Mouse (Mus musculus): ENCODE measurements around the gene Pdia5. TPM values are rescaled to one million over a fixed set of nuclear protein-coding genes. Genes with fewer than 3 reads are reported as not detected.

The Pdia5 gene
- polyA plus RNA-seq, 1 experiment from 2014 or later = 6.2 TPM

DNA sequence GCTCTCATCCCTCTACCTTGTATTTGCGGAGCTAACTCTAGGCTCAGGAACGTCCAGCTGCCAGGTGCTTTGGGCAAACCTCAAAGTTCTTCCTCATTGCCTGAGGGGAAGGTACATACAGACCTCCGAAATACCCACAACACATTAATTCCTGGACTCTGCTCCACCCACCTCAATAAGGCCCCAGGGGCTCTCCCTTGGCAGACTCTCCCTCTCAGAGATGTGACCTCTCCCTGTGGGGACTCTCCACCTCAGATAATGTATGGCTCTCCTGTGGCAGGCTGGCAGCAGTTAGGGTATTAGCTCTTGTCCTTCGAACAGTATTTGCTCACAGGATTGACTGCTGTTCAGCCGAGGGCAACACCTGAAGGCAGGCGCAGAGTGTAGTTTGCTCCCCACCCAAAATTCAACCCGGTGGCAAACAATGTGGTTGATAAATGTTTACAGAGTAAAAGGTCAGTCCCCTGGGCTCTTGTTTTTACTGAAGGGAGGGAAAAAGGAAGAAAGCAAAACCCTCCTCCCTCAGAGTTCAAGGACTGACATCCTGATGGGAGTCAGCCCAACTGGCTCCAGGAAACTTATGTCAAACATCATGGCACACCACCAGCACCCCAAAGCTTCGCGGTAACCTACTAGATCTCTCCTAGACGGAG lies 1.5 kb downstream of the Pdia5 start:
- H3K9ac ChIP-seq (replicated peaks; ENCODE audit: low read length) = no peak overlapping the region
- WGBS = 59% methylated on average over 10 of the region's 10 CpGs

DNA sequence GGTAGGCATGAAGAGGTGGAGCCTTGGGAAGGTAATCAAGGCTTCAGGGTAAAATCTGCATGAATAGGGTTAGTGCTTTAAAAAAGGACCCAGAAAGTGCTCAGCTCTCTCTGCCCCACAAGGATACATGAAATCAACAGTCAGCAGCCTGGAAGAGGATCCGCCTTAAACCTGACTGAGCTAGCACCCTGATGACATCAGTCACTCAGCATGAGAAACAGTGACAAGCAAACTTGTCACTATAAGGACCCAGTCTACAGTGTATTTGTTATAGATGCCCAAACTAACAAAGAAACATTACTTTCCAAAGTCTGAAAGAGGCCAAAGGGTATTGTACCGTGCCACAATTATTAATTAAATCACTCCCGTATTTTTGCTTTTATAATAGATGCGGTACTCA lies 2.9 kb downstream of the Pdia5 start:
- Histone ChIP-seq H3K9ac (replicated peaks; ENCODE audit: low read length) (no peak overlapping the region), H3K9me3 (ENCODE audit: control insufficient read depth, low read length) (no peaks in the 10 kb centered on the region), H3K36me3 (ENCODE audit: control insufficient read depth, insufficient read depth, low read length) (no peaks in the 10 kb centered on the region), H3K4me2 (ENCODE audit: low read length) (no peak overlapping the region), H3K27ac (replicated peaks; ENCODE audit: low read depth, low read length) (no peak overlapping the region), H3K4me1 (ENCODE audit: control insufficient read depth, insufficient read depth, low read length) (peaks cover 4% of the 10 kb centered on the region; the same call in 1 of the 2 replicates), H3K27me3 (ENCODE audit: control insufficient read depth, insufficient read depth, low read length) (no peaks in the 10 kb centered on the region), H3K4me3 (replicated peaks; ENCODE audit: low read depth, low read length) (no peak overlapping the region)
- ATAC-seq (ENCODE audit: low FRiP score, low TSS enrichment) = no peak
- no peak for DNase-seq
- WGBS = 85% methylated on average over 4 of the region's 4 CpGs

More for the DNA sequence above, 1.5 kb downstream of the Pdia5 start:
- Histone ChIP-seq H3K36me3 (ENCODE audit: control insufficient read depth, insufficient read depth, low read length) (no peaks in the 10 kb centered on the region), H3K27me3 (ENCODE audit: control insufficient read depth, insufficient read depth, low read length) (no peaks in the 10 kb centered on the region), H3K9me3 (ENCODE audit: control insufficient read depth, low read length) (no peaks in the 10 kb centered on the region), H3K4me1 (ENCODE audit: control insufficient read depth, insufficient read depth, low read length) (peaks cover 2% of the 10 kb centered on the region; the same call in 1 of the 2 replicates), H3K4me2 (ENCODE audit: low read length) (peak overlapping the region; percentile 97; the same call in 1 of the 2 replicates), H3K4me3 (replicated peaks; ENCODE audit: low read depth, low read length) (0 out of 2 replicates have a peak overlapping the region, but pooled peaks have one; percentile 68), H3K27ac (replicated peaks; ENCODE audit: low read depth, low read length) (no peak overlapping the region)
- DNase-seq (no peak), ATAC-seq (ENCODE audit: low FRiP score, low TSS enrichment) (no peak)

DNA sequence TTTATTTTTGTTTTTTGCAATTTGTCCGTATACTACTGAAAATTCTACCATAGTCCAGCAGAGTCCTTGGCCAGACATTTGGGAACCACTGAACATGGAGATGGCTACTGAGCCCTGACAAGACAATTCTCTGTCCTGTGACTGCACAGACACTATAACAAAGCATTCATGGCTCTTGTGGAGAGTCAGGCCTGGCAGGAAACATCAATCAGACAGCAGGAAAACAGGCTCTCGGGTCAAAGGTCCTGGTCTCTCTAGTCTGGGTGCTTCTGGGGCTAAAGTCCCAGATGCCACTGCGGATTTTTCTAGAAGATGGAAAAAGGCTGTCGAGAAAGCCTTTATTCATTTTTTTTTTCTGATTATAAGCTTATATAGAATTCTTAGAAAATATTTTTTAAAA lies 3.6 kb downstream of the Pdia5 start:
- H3K27ac ChIP-seq (replicated peaks; ENCODE audit: low read depth, low read length) = no peak overlapping the region
- no peak overlapping the region for H3K9ac ChIP-seq (replicated peaks; ENCODE audit: low read length)
- WGBS = 21% methylated on average over 4 of the region's 4 CpGs
- no peak overlapping the region for H3K4me3 ChIP-seq (replicated peaks; ENCODE audit: low read depth, low read length)
- H3K9me3 ChIP-seq (ENCODE audit: control insufficient read depth, low read length) = no peaks in the 10 kb centered on the region
- no peak for ATAC-seq (ENCODE audit: low FRiP score, low TSS enrichment)
- DNase-seq = no peak
- H3K27me3 ChIP-seq (ENCODE audit: control insufficient read depth, insufficient read depth, low read length) = no peaks in the 10 kb centered on the region
- H3K36me3 ChIP-seq (ENCODE audit: control insufficient read depth, insufficient read depth, low read length) = no peaks in the 10 kb centered on the region
- H3K4me2 ChIP-seq (ENCODE audit: low read length) = no peak overlapping the region
- peaks cover 4% of the 10 kb centered on the region; the same call in 1 of the 2 replicates for H3K4me1 ChIP-seq (ENCODE audit: control insufficient read depth, insufficient read depth, low read length)

DNA sequence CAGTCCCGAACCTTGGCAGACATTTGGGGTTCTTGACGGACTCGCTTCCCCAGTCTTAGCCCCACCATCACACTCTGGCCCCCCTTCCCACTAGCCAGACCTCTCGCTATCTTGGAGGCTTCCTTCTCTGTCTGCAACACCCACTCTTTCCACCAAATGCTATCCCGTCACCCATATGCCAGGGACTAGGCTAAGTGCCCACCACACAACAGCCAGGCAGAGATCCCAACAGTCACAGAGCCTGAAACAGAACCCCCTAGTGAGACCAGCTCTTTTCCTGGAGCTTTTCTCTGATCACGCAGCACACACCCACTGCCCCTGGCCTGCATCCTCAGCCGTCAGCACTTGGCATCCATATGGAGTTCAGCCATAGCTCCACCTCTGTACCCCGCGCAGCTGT lies 5.0 kb downstream of the Pdia5 start:
- Histone ChIP-seq H3K9me3 (ENCODE audit: control insufficient read depth, low read length) (no peaks in the 10 kb centered on the region), H3K27ac (replicated peaks; ENCODE audit: low read depth, low read length) (no peak overlapping the region), H3K27me3 (ENCODE audit: control insufficient read depth, insufficient read depth, low read length) (no peaks in the 10 kb centered on the region), H3K4me1 (ENCODE audit: control insufficient read depth, insufficient read depth, low read length) (peaks cover 4% of the 10 kb centered on the region; the same call in 1 of the 2 replicates), H3K4me2 (ENCODE audit: low read length) (no peak overlapping the region), H3K9ac (replicated peaks; ENCODE audit: low read length) (no peak overlapping the region), H3K36me3 (ENCODE audit: control insufficient read depth, insufficient read depth, low read length) (no peaks in the 10 kb centered on the region), H3K4me3 (replicated peaks; ENCODE audit: low read depth, low read length) (no peak overlapping the region)
- WGBS = 80% methylated on average over 9 of the region's 9 CpGs
- no peak for DNase-seq
- ATAC-seq (ENCODE audit: low FRiP score, low TSS enrichment) = no peak

DNA sequence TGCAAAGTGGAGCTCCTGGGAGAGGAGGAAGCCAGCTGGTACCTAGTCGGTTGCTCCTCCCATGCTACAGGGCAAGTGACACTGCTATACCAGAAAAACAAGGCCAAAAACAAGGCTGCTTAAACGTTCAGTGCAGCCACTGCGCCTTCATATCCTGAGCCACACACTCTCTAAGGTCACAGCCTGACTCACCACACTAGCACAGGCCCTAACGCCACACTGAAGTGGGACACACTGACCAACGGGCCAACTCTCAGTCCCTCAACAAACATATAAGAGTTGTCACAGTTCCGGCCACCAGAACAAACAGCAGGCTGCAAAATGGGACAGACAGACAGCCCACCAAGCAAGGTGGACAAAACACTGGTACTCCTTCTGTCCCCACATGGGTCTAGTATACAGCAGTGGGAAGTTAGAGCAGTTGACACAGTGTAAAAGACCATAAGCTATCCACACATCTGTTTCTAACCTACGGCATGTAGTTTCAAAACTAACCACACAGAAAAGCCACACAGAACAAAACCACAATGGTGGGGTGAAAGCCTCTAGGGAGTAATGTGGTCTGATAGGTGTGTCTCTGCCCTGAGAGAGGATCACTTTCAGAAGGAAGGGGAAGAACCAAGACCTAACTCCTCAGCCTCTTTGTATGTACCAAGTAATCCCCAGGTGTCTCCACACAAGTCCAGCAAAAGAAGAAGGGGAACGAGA lies 6.0 kb downstream of the Pdia5 start:
- Histone ChIP-seq H3K9me3 (ENCODE audit: control insufficient read depth, low read length) (no peaks in the 10 kb centered on the region), H3K4me2 (ENCODE audit: low read length) (no peak overlapping the region), H3K4me3 (replicated peaks; ENCODE audit: low read depth, low read length) (no peak overlapping the region), H3K27ac (replicated peaks; ENCODE audit: low read depth, low read length) (no peak overlapping the region), H3K36me3 (ENCODE audit: control insufficient read depth, insufficient read depth, low read length) (no peaks in the 10 kb centered on the region), H3K9ac (replicated peaks; ENCODE audit: low read length) (no peak overlapping the region), H3K4me1 (ENCODE audit: control insufficient read depth, insufficient read depth, low read length) (peaks cover 4% of the 10 kb centered on the region; the same call in 1 of the 2 replicates), H3K27me3 (ENCODE audit: control insufficient read depth, insufficient read depth, low read length) (no peaks in the 10 kb centered on the region)
- WGBS = 79% methylated on average over 8 of the region's 8 CpGs
- no peak for ATAC-seq (ENCODE audit: low FRiP score, low TSS enrichment)
- DNase-seq = no peak

DNA sequence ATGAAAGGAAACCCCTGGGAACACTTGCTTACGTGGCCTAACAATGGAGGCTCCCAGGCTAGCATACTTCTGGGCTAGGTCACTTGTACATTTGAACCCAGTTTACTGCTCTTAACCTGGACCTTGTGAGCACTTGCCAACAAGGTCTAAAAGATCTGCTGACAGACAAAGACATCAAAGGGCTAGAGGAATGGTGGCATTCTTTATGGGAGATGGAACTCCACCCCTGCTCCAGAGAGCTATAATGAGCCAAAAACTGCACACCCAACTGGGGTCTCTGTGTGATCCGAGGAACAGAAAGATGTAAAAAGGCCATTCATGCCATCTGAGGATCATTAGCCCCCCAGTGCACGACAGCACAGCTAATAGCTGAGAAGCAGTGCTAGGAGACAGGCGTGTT lies 6.6 kb downstream of the Pdia5 start:
- no peak for DNase-seq
- WGBS = 24% methylated on average over 4 of the region's 4 CpGs

DNA sequence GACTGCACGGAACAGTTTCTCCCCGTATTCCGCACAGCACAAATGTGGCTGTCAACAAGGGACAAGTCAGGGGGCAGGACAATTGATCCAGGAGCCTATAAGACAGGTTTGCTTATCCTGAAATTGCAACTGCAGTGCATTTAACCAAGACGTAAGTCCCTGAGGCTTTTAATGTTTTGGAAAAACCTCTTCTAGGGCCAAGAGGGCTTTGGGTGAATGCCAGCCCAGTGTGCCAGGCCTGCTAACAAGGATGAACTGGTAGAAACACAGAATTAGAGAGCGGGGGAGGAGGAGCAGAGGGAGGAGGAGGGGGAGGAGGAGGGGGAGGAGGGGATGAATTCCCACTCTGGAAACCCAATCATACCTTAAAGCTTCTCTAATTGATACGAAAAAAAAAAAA lies 11.4 kb downstream of the Pdia5 start:
- DNase-seq (peak; percentile 59), ATAC-seq (ENCODE audit: low FRiP score, low TSS enrichment) (no peak)
- 72% methylated on average over 6 of the region's 6 CpGs for WGBS
- no peaks in the 10 kb centered on the region for H3K36me3 ChIP-seq (ENCODE audit: control insufficient read depth, insufficient read depth, low read length)
- H3K4me1 ChIP-seq (ENCODE audit: control insufficient read depth, insufficient read depth, low read length) = peaks cover 3% of the 10 kb centered on the region; the same call in 1 of the 2 replicates
- H3K4me2 ChIP-seq (ENCODE audit: low read length) = no peak overlapping the region
- H3K27ac ChIP-seq (replicated peaks; ENCODE audit: low read depth, low read length) = no peak overlapping the region
- H3K4me3 ChIP-seq (replicated peaks; ENCODE audit: low read depth, low read length) = no peak overlapping the region
- H3K9me3 ChIP-seq (ENCODE audit: control insufficient read depth, low read length) = no peaks in the 10 kb centered on the region
- no peak overlapping the region for H3K9ac ChIP-seq (replicated peaks; ENCODE audit: low read length)
- no peaks in the 10 kb centered on the region for H3K27me3 ChIP-seq (ENCODE audit: control insufficient read depth, insufficient read depth, low read length)

More for the DNA sequence above, 6.6 kb downstream of the Pdia5 start:
- Histone ChIP-seq H3K9ac (replicated peaks; ENCODE audit: low read length) (no peak overlapping the region), H3K4me3 (replicated peaks; ENCODE audit: low read depth, low read length) (no peak overlapping the region), H3K27me3 (ENCODE audit: control insufficient read depth, insufficient read depth, low read length) (no peaks in the 10 kb centered on the region), H3K4me1 (ENCODE audit: control insufficient read depth, insufficient read depth, low read length) (peaks cover 4% of the 10 kb centered on the region; the same call in 1 of the 2 replicates), H3K9me3 (ENCODE audit: control insufficient read depth, low read length) (no peaks in the 10 kb centered on the region), H3K27ac (replicated peaks; ENCODE audit: low read depth, low read length) (no peak overlapping the region), H3K4me2 (ENCODE audit: low read length) (no peak overlapping the region), H3K36me3 (ENCODE audit: control insufficient read depth, insufficient read depth, low read length) (no peaks in the 10 kb centered on the region)
- ATAC-seq (ENCODE audit: low FRiP score, low TSS enrichment) = no peak

DNA sequence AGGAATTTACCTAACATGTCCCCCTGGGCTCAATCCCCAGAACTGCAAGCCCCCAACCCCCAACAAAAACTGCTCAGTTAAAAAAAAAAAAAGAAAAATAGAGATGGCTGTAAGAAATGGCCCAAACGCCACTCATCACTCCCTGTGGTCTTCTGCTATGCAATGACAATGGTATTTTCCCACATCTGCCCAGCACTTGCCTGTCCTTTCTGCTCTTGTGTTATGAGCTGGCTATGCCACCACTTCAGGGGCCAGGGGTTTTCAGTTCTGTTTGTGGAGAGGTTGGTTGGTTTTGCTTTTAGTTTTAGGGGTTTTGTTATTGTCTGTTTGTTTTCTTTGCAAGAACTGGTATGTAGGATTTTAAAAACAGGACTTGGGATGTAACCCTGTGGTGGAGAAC lies 13.4 kb downstream of the Pdia5 start:
- no peak for DNase-seq
- no peak overlapping the region for H3K4me2 ChIP-seq (ENCODE audit: low read length)
- H3K27me3 ChIP-seq (ENCODE audit: control insufficient read depth, insufficient read depth, low read length) = no peaks in the 10 kb centered on the region
- no peaks in the 10 kb centered on the region for H3K9me3 ChIP-seq (ENCODE audit: control insufficient read depth, low read length)
- no peak overlapping the region for H3K9ac ChIP-seq (replicated peaks; ENCODE audit: low read length)
- 71% methylated on average over 1 of the region's 1 CpGs for WGBS
- no peak for ATAC-seq (ENCODE audit: low FRiP score, low TSS enrichment)
- H3K4me3 ChIP-seq (replicated peaks; ENCODE audit: low read depth, low read length) = no peak overlapping the region
- H3K27ac ChIP-seq (replicated peaks; ENCODE audit: low read depth, low read length) = no peak overlapping the region
- no peaks in the 10 kb centered on the region for H3K4me1 ChIP-seq (ENCODE audit: control insufficient read depth, insufficient read depth, low read length)
- H3K36me3 ChIP-seq (ENCODE audit: control insufficient read depth, insufficient read depth, low read length) = no peaks in the 10 kb centered on the region
